Mouse (Mus musculus): Measurements from ENCODE around the gene Cd24a. TPM values are rescaled to one million over a fixed set of nuclear protein-coding genes. Genes with fewer than 3 reads are reported as not detected.

Gene Cd24a
- polyA plus RNA-seq, 1 experiment from 2014 or later, result 352 TPM

DNA sequence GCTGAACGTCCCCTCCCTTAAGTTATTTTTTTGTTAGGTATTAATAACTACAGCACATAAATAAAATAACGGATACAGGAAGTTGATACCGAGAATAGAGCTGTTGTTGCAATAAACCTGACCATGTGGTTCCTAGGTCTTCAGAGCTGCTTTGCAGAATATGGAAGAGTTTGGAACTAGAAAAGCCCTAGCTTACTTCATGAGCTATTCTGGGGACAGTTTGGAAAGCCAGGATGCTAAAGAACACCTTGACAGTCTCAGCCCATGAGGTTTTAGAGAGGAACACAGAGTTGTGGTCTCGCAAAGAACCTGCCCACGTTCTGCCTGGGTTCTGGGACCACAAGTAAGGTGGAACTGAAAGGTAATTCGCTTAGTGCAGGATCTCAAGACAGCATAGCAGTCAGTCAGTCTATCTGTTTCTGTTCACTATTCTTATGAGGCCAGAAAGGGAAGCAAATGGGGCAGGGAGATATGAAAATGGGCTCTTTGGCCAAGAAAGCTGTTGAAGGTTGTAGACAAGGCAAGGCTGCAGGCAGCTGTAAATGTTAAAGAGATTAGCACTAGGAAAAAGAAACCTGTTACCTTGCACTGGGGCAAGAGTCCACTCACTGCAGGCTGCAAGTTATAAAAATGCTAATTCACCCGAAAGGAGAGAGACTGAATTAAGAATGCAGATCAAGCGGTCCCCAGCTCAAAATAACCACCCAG lies 10.5 kb downstream of the Cd24a start:
- Histone ChIP-seq H3K27ac (no peak overlapping the region), H3K4me1 (no peaks in the 10 kb centered on the region), H3K36me3 (no peaks in the 10 kb centered on the region; the same call in 1 of the 2 replicates), H3K27me3 (replicated peaks) (no peaks in the 10 kb centered on the region), H3K4me3 (replicated peaks) (no peak overlapping the region), H3K9me3 (no peaks in the 10 kb centered on the region), H3K4me2 (no peak overlapping the region), H3K9ac (no peak overlapping the region)
- ATAC-seq (ENCODE audit: insufficient read depth, low FRiP score, low read depth), result no peak
- 71% methylated on average over 8 of the region's 8 CpGs for WGBS

- no peaks in the 10 kb centered on the region for H3K27me3 ChIP-seq (replicated peaks)
- H3K4me3 ChIP-seq (replicated peaks), result no peak overlapping the region
- no peak overlapping the region for H3K9ac ChIP-seq
- no peak for ATAC-seq (ENCODE audit: insufficient read depth, low FRiP score, low read depth)
- 76% methylated on average over 10 of the region's 10 CpGs for WGBS
- no peaks in the 10 kb centered on the region for H3K4me1 ChIP-seq
- H3K4me2 ChIP-seq, result no peak overlapping the region
- H3K9me3 ChIP-seq, result no peaks in the 10 kb centered on the region
- H3K27ac ChIP-seq, result no peak overlapping the region
- H3K36me3 ChIP-seq, result no peaks in the 10 kb centered on the region
These were observed 13.4 kb downstream of the Cd24a start for GRCm38 (mm10) chr10:43591477-43591876.

DNA sequence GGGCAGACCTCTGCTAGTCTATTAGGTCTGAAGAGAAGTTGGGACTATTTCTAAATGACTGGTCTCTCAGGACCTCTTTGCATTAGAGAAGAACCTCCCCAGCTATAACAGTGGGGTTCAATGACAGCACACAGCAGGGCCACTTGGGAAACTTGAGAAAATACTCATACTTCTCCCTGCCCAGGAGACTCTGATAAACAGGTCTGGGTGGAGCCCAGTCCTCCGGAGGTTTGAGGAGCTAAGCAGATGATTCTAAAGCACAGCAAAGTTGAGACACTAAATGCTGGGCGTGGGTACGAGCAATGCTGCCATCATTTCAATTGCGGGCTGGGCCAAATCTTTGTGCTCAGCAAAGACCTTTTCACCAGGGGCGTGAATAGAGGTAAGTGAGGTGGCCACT lies 15.1 kb downstream of the Cd24a start:
- Histone ChIP-seq H3K9me3 (no peaks in the 10 kb centered on the region), H3K4me2 (no peak overlapping the region), H3K9ac (no peak overlapping the region), H3K27ac (no peak overlapping the region), H3K4me3 (replicated peaks) (no peak overlapping the region), H3K36me3 (no peaks in the 10 kb centered on the region), H3K27me3 (replicated peaks) (no peaks in the 10 kb centered on the region), H3K4me1 (no peaks in the 10 kb centered on the region)
- WGBS, result 79% methylated on average over 5 of the region's 5 CpGs
- ATAC-seq (ENCODE audit: insufficient read depth, low FRiP score, low read depth), result peak; percentile 77; the same call in 1 of the 2 replicates

- no peak overlapping the region for H3K9ac ChIP-seq
- no peaks in the 10 kb centered on the region for H3K4me1 ChIP-seq
- H3K27ac ChIP-seq, result no peak overlapping the region
- 66% methylated on average over 2 of the region's 2 CpGs for WGBS
- no peak overlapping the region for H3K4me2 ChIP-seq
- no peaks in the 10 kb centered on the region for H3K36me3 ChIP-seq
- H3K9me3 ChIP-seq, result no peaks in the 10 kb centered on the region
- ATAC-seq (ENCODE audit: insufficient read depth, low FRiP score, low read depth), result no peak
- H3K4me3 ChIP-seq (replicated peaks), result no peak overlapping the region
- H3K27me3 ChIP-seq (replicated peaks), result no peaks in the 10 kb centered on the region
These were observed 16.1 kb downstream of the Cd24a start for GRCm38 (mm10) chr10:43594187-43594586.

GRCm38 (mm10) chr10:43594894-43595293 lies 16.8 kb downstream of the Cd24a start:
- Histone ChIP-seq H3K4me2 (no peak overlapping the region), H3K4me1 (no peaks in the 10 kb centered on the region), H3K27ac (no peak overlapping the region), H3K4me3 (replicated peaks) (no peak overlapping the region), H3K27me3 (replicated peaks) (no peaks in the 10 kb centered on the region), H3K9me3 (no peaks in the 10 kb centered on the region), H3K36me3 (no peaks in the 10 kb centered on the region), H3K9ac (no peak overlapping the region)
- peak; percentile 63; the same call in 1 of the 2 replicates for ATAC-seq (ENCODE audit: insufficient read depth, low FRiP score, low read depth)
- WGBS, result 51% methylated on average over 3 of the region's 3 CpGs

GRCm38 (mm10) chr10:43598067-43598726 lies 20.1 kb downstream of the Cd24a start:
- 86% methylated on average over 2 of the region's 2 CpGs for WGBS
- H3K9me3 ChIP-seq, result no peaks in the 10 kb centered on the region
- no peak overlapping the region for H3K4me2 ChIP-seq

GRCm38 (mm10) chr10:43601039-43601438 lies 23.0 kb downstream of the Cd24a start:
- H3K9me3 ChIP-seq, result no peaks in the 10 kb centered on the region
- 0 out of 2 replicates have a peak overlapping the region, but pooled peaks have one; percentile 29 for H3K4me2 ChIP-seq
- no peaks in the 10 kb centered on the region for H3K36me3 ChIP-seq
- peaks cover 7% of the 10 kb centered on the region; the same call in 1 of the 2 replicates for H3K4me1 ChIP-seq
- no peaks in the 10 kb centered on the region for H3K27me3 ChIP-seq (replicated peaks)
- ATAC-seq (ENCODE audit: insufficient read depth, low FRiP score, low read depth), result no peak
- no peak overlapping the region for H3K9ac ChIP-seq
- H3K4me3 ChIP-seq (replicated peaks), result no peak overlapping the region
- 70% methylated on average over 1 of the region's 1 CpGs for whole genome bisulfite sequencing
- peak overlapping the region; percentile 48; the same call in 1 of the 2 replicates for H3K27ac ChIP-seq

More at GRCm38 (mm10) chr10:43598067-43598726, 20.1 kb downstream of the Cd24a start:
- ATAC-seq (ENCODE audit: insufficient read depth, low FRiP score, low read depth), result 0 out of 2 replicates have a peak, but pooled peaks have one; percentile 40
- Histone ChIP-seq H3K27me3 (replicated peaks) (no peaks in the 10 kb centered on the region), H3K4me1 (peaks cover 4% of the 10 kb centered on the region; the same call in 1 of the 2 replicates), H3K4me3 (replicated peaks) (no peak overlapping the region), H3K27ac (no peak overlapping the region), H3K9ac (no peak overlapping the region), H3K36me3 (no peaks in the 10 kb centered on the region)

GRCm38 (mm10) chr10:43601511-43602396 lies 23.7 kb downstream of the Cd24a start:
- peak overlapping the region; percentile 29; the same call in 1 of the 2 replicates for H3K4me2 ChIP-seq
- no peaks in the 10 kb centered on the region for H3K36me3 ChIP-seq
- peaks cover 7% of the 10 kb centered on the region; the same call in 1 of the 2 replicates for H3K4me1 ChIP-seq
- H3K4me3 ChIP-seq (replicated peaks), result 0 out of 2 replicates have a peak overlapping the region, but pooled peaks have one; percentile 2
- 26% methylated on average over 14 of the region's 14 CpGs for WGBS
- no peak for ATAC-seq (ENCODE audit: insufficient read depth, low FRiP score, low read depth)
- H3K27me3 ChIP-seq (replicated peaks), result no peaks in the 10 kb centered on the region
- peak overlapping the region; percentile 48 for H3K27ac ChIP-seq
- H3K9me3 ChIP-seq, result no peaks in the 10 kb centered on the region
- no peak overlapping the region for H3K9ac ChIP-seq

GRCm38 (mm10) chr10:43603975-43604686 lies 26.0 kb downstream of the Cd24a start:
- H3K9ac ChIP-seq, result no peak overlapping the region
- no peaks in the 10 kb centered on the region for H3K27me3 ChIP-seq (replicated peaks)
- WGBS, result 69% methylated on average over 4 of the region's 4 CpGs
- no peak overlapping the region for H3K4me3 ChIP-seq (replicated peaks)
- H3K9me3 ChIP-seq, result no peaks in the 10 kb centered on the region
- H3K4me2 ChIP-seq, result no peak overlapping the region
- H3K4me1 ChIP-seq, result peaks cover 7% of the 10 kb centered on the region; the same call in 1 of the 2 replicates
- no peaks in the 10 kb centered on the region for H3K36me3 ChIP-seq
- ATAC-seq (ENCODE audit: insufficient read depth, low FRiP score, low read depth), result no peak
- H3K27ac ChIP-seq, result peak overlapping the region; percentile 23

GRCm38 (mm10) chr10:43604687-43605250 lies 26.7 kb downstream of the Cd24a start:
- Histone ChIP-seq H3K4me3 (replicated peaks) (no peak overlapping the region), H3K9ac (no peak overlapping the region), H3K4me1 (peaks cover 7% of the 10 kb centered on the region; the same call in 1 of the 2 replicates), H3K27ac (peak overlapping the region; percentile 59), H3K4me2 (no peak overlapping the region), H3K36me3 (no peaks in the 10 kb centered on the region), H3K27me3 (replicated peaks) (no peaks in the 10 kb centered on the region), H3K9me3 (no peaks in the 10 kb centered on the region)
- 55% methylated on average over 10 of the region's 10 CpGs for WGBS
- no peak for ATAC-seq (ENCODE audit: insufficient read depth, low FRiP score, low read depth)

GRCm38 (mm10) chr10:43605901-43606300 lies 27.8 kb downstream of the Cd24a start:
- 75% methylated on average over 7 of the region's 7 CpGs for WGBS
- Histone ChIP-seq H3K4me2 (no peak overlapping the region), H3K9ac (no peak overlapping the region), H3K4me1 (peaks cover 7% of the 10 kb centered on the region; the same call in 1 of the 2 replicates), H3K4me3 (replicated peaks) (no peak overlapping the region), H3K27me3 (replicated peaks) (no peaks in the 10 kb centered on the region), H3K36me3 (no peaks in the 10 kb centered on the region), H3K27ac (no peak overlapping the region), H3K9me3 (no peaks in the 10 kb centered on the region)
- ATAC-seq (ENCODE audit: insufficient read depth, low FRiP score, low read depth), result no peak
